Mouse (Mus musculus): ENCODE measurements around the gene Pdxk. TPM values are rescaled to one million over a fixed set of nuclear protein-coding genes. Genes with fewer than 3 reads are reported as not detected.

The Pdxk gene
- polyA plus RNA-seq, 1 experiment from 2014 or later, result 49.8 TPM

DNA sequence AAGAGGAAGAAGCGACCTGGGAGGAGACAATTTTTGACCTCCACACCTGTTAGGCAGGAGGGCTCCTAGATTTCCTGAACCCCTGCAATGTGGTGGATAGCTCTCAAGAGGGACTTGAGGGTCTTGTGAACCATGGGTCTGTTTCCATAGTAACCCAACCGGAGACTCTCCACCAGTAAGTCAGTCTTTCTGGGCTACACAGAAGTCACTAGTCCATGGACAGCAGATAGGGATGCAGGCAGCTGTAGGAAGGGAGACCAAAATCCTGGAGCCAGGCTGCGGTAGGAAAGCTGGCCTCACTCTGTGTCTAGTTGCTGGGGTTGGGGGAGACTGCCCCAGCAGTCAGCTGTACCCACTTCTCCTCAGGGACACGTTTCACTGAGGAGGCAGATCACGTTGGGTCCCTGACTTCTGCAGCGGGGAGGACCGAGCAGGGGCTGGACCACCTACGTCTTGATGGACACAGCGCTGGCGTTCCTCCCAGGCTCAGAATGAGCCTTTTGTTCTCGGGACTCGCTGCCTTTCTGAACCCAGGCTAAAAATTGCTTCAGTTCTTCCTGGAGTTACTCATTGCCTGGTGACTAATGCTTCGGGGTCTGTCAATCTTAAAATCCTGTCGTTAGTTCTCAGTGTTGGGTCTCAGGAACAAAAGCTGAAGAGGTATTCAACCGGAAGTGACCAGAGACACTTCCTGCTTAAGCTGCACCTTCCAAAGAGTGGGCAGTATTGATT is 6.0 kb upstream of the Pdxk start:
- Histone ChIP-seq H3K4me3 (no peak overlapping the region), H3K27me3 (no peaks in the 10 kb centered on the region), H3K36me3 (no peaks in the 10 kb centered on the region), H3K9me3 (no peaks in the 10 kb centered on the region), H3K9ac (no peak overlapping the region), H3K4me2 (peak overlapping the region; percentile 44), H3K4me1 (replicated peaks) (peaks cover 6% of the 10 kb centered on the region), H3K27ac (replicated peaks) (peak overlapping the region; percentile 65)
- peak; percentile 71 for ATAC-seq (ENCODE audit: low FRiP score, low read depth)
- 14% methylated on average over 15 of the region's 15 CpGs for WGBS

DNA sequence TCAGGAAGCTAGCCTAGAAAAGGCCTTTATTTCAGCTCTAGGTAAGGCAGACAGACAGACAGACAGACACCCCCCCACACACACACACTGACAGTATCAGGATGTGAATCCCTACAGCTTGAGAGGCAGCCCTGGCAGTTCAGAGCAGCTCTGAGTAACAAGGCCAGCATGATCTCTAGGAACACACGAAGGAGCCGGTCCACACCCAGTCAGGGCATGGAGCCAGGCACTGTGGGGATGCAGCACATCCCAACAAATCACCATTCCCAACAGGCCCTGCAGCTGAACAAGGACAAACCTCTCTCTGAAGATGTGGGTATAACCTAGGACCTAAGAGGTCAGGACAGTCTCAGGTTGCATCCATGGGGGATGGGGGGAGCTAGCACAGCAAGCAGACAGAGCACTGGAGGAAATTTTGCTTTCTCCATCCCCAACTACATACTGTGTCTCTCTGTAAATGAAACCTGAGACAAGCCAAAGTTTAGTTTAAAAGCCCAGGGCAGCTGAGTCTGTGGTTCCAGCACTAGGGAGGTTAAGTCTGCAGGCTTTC is 3.1 kb upstream of the Pdxk start:
- H3K4me2 ChIP-seq, result no peak overlapping the region
- 37% methylated on average over 2 of the region's 2 CpGs for WGBS
- H3K27me3 ChIP-seq, result no peaks in the 10 kb centered on the region
- H3K9ac ChIP-seq, result no peak overlapping the region
- H3K4me1 ChIP-seq (replicated peaks), result peaks cover 22% of the 10 kb centered on the region
- ATAC-seq (ENCODE audit: low FRiP score, low read depth), result no peak
- H3K4me3 ChIP-seq, result no peak overlapping the region
- H3K9me3 ChIP-seq, result no peaks in the 10 kb centered on the region
- H3K36me3 ChIP-seq, result no peaks in the 10 kb centered on the region
- no peak overlapping the region for H3K27ac ChIP-seq (replicated peaks)

DNA sequence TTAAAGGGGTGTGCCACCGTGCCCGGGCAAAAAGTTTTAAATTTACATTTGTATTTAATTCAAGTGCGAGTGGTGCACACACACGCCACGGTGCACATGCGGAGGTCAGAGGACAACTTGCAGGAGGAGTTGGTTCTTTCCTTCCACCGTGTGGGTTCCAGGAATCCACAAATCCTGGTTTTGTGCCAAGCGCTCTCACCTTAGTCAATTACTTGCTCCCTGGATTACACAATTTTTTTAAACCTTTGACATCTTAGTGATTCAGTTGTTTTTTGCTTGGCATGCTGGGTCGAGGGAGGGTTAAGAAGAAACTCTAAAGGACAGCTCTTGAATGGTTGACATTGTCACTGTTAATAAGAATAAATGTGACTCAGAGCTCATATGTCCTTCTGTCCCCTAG is 1.9 kb upstream of the Pdxk start:
- Histone ChIP-seq H3K4me3 (no peak overlapping the region), H3K9ac (no peak overlapping the region), H3K27ac (replicated peaks) (no peak overlapping the region), H3K4me1 (replicated peaks) (peaks cover 28% of the 10 kb centered on the region), H3K36me3 (no peaks in the 10 kb centered on the region), H3K4me2 (no peak overlapping the region), H3K9me3 (no peaks in the 10 kb centered on the region), H3K27me3 (no peaks in the 10 kb centered on the region)
- ATAC-seq (ENCODE audit: low FRiP score, low read depth), result no peak
- 86% methylated on average over 9 of the region's 9 CpGs for WGBS

DNA sequence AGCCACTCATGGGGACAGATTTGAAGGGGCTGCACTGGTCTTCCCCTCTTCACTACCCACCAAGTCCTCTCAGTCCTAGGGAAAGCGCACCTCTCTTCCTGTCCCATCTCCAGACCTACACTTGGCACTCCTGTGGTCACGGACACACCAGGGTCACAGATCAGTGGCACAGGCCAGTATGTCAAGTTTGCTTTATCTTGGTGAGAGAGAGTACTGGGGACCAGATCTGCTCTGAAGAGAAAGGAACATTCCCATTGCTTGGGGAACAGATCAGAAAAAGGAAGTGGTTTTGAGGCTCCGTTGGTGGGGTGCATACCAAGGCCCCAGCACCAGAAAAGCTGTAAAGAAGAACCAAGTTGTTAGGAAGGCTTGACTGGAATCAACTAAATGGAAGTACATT is 697 bp upstream of the Pdxk start:
- Histone ChIP-seq H3K9me3 (no peaks in the 10 kb centered on the region), H3K4me1 (replicated peaks) (peaks cover 24% of the 10 kb centered on the region), H3K4me3 (peak overlapping the region; percentile 69; the same call in 1 of the 2 replicates), H3K27ac (replicated peaks) (no peak overlapping the region), H3K4me2 (peak overlapping the region; percentile 94), H3K9ac (no peak overlapping the region), H3K27me3 (no peaks in the 10 kb centered on the region), H3K36me3 (no peaks in the 10 kb centered on the region)
- WGBS, result 81% methylated on average over 3 of the region's 3 CpGs
- ATAC-seq (ENCODE audit: low FRiP score, low read depth), result peak; percentile 1; the same call in 1 of the 2 replicates

DNA sequence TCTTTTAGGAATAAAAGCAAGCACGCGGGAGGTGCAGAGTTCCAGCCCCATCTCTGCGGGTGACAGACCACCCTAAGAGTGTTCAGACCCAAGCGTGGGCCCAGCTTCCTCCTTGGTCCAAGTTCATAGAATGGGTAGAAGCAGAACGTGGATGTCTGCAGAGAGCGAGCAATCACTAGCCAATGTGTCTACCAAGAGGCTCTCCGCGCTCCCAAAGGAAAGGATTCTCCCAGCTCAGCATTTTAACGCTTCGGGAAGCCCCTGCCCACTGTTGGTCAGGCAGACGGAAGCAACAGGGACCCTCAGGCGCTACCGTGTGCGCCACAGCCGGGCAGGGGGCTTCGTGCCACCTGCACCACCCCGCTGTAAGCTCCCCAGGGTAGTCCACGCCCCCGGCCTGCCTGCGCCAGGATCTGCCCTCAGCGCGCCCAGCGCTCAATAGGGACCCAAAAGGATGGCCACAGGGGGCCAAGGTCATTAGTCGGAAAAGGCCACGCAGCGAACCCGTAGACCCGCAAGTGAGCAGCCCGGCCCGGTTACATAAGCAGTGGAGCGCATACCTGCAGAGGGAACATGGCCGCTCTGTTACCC is 479 bp downstream of the Pdxk start:
- ATAC-seq (ENCODE audit: low FRiP score, low read depth), result peak; percentile 53; the same call in 1 of the 2 replicates
- Histone ChIP-seq H3K27ac (replicated peaks) (peak overlapping the region; percentile 69), H3K27me3 (no peaks in the 10 kb centered on the region), H3K9me3 (no peaks in the 10 kb centered on the region), H3K4me2 (peak overlapping the region; percentile 94), H3K4me1 (replicated peaks) (peaks cover 21% of the 10 kb centered on the region), H3K4me3 (peak overlapping the region; percentile 69), H3K9ac (peak overlapping the region; percentile 78), H3K36me3 (no peaks in the 10 kb centered on the region)
- under 1% methylated on average over 32 of the region's 32 CpGs for WGBS

DNA sequence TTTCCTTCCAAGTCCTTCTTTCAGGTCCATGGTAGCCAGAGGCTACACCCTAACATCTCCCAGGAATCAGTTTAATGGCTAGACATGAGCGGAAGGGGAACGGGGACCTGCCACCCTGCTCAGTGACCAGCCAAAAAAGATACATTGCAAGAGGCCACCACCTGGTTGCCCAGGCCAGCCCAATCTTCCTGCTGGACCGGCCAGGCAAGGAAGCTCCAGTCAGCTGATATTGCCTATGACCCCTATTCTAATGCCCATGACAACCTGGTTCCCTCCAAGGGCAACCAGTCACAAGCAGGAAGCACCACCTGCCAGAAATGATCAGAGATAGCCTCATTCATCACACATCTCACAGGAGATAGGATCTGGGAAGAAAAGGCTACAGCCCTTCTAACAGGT is 1.0 kb downstream of the Pdxk start:
- no peak overlapping the region for H3K27ac ChIP-seq (replicated peaks)

DNA sequence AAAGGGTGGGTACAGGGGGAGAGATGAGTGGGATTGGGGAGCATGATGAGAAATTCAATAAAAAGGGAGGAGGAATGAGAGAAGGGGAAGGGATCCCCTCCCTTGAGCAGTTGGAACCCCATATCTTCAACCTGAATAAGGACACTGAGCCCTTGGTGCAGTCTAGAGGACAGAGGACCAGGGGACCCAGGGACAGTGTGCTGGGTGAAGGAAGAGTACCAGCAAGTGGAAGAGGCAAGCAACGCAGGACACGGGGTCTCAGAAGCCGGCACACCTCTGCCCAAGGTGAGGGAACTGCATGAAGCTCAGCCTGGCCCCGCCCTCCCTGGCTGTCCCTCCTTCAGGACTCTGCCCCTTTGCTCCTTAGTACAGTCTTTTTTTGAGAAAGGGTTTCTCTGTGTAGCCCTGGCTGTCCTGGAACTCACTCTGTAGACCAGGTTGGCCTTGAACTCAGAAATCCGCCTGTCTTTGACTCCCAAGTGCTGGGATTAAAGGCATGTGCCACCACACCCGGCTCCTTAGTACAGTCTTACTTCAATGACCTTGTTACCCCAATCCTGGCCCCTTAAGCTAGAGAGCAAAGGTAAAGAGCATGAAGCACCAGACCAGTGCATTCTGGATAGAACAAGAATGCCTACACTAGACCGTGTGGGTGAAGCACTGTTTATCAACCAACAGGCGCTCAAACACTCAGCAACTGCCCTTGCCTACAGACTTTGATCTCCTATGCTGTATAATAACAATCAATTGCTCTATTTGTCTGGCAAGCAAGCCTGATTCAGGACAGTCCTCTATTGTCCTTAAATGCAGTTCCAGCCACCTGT is 1.6 kb downstream of the Pdxk start:
- H3K36me3 ChIP-seq, result no peaks in the 10 kb centered on the region
- H3K9ac ChIP-seq, result no peak overlapping the region
- H3K9me3 ChIP-seq, result no peaks in the 10 kb centered on the region
- WGBS, result 83% methylated on average over 8 of the region's 8 CpGs
- H3K27me3 ChIP-seq, result no peaks in the 10 kb centered on the region
- H3K4me2 ChIP-seq, result peak overlapping the region; percentile 94
- ATAC-seq (ENCODE audit: low FRiP score, low read depth), result no peak
- H3K4me1 ChIP-seq (replicated peaks), result peaks cover 31% of the 10 kb centered on the region
- no peak overlapping the region for H3K27ac ChIP-seq (replicated peaks)
- H3K4me3 ChIP-seq, result peak overlapping the region; percentile 69

More for the DNA sequence above, 1.0 kb downstream of the Pdxk start:
- no peak for ATAC-seq (ENCODE audit: low FRiP score, low read depth)
- Histone ChIP-seq H3K36me3 (no peaks in the 10 kb centered on the region), H3K4me2 (peak overlapping the region; percentile 94), H3K4me3 (peak overlapping the region; percentile 69), H3K4me1 (replicated peaks) (peaks cover 25% of the 10 kb centered on the region), H3K27me3 (no peaks in the 10 kb centered on the region), H3K9me3 (no peaks in the 10 kb centered on the region), H3K9ac (peak overlapping the region; percentile 78)
- 89% methylated on average over 3 of the region's 3 CpGs for WGBS

DNA sequence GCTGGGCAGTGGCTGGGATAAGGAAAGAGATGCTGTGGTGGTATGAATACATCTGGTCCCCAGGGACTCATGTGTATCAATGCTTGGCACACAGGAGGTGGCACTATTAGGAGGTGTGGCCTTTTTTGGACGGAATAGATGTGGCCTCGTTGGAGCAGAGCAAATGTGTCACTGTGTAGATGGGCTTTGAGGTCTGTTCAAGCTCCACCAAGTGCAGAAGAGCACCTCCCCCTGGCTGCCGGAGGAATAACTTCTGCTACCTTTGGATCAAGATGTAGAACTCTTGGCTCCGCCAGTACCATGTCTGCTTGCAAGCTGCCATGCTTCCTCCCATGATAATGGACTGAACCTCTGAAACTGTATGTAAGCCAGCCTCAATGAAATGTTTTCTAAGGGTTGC is 3.0 kb downstream of the Pdxk start:
- Histone ChIP-seq H3K9ac (no peak overlapping the region), H3K4me3 (no peak overlapping the region), H3K27ac (replicated peaks) (no peak overlapping the region), H3K4me1 (replicated peaks) (peaks cover 45% of the 10 kb centered on the region), H3K4me2 (no peak overlapping the region), H3K27me3 (no peaks in the 10 kb centered on the region), H3K9me3 (no peaks in the 10 kb centered on the region), H3K36me3 (no peaks in the 10 kb centered on the region)
- ATAC-seq (ENCODE audit: low FRiP score, low read depth), result no peak
- 69% methylated on average over 4 of the region's 4 CpGs for WGBS

DNA sequence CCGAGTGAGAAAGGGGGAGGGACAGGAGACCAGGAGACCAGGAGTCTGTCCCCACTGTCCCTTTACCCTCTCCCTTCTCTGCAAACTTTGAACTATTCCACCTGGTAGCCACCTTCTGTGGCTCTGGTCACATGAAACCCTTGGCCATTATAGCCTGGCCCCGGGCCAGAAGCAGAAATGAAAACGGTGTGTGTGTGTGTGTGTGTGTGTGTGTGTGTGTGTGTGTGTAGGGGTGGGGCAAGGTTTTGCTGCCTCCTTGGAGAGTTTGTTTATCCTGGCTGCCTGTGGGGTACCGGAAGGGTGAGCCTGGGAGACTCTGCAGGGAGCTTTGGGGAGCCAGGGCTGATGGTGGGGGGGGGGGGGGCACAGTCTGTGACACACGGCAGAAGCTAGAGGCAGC is 4.3 kb downstream of the Pdxk start:
- Histone ChIP-seq H3K9me3 (no peaks in the 10 kb centered on the region), H3K27ac (replicated peaks) (no peak overlapping the region), H3K9ac (no peak overlapping the region), H3K36me3 (no peaks in the 10 kb centered on the region), H3K27me3 (no peaks in the 10 kb centered on the region), H3K4me2 (no peak overlapping the region), H3K4me1 (replicated peaks) (peaks cover 53% of the 10 kb centered on the region), H3K4me3 (no peak overlapping the region)
- WGBS, result 49% methylated on average over 5 of the region's 5 CpGs
- ATAC-seq (ENCODE audit: low FRiP score, low read depth), result no peak

DNA sequence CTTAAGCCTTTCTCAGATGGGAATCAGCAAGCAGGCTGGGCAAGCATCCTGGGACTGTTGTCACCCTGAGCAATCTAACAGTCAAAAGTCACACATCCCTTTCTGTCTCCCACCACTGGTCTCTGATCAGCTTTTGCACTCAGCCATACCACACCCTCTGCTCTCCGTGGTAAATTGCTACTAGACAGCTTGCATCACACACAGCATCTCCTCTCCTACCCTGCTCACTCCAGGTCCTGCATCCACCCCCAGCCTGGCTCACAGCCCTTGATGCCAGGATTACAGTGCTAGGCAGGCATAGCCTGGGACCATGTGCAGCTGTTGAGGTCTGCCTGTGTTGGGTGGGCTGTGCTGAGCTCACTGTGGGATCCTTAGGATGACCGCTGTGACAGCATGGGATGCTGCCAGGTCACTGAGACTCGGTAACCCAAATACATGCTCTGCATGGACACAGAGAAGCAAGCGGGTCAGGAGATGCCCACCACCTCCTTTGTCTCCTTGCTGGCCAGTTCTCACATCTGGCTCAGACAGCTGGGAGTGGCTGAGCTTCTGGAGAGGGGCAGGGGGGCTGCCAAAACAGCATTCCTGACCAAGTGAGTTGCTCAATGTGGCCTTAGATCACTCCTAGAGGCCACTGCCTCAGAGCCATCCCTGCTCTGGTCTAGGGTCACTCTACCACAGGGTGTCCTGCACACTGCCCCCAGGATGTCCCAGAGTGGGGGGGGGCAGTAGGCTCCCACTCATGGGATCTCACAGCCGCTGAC is 6.2 kb downstream of the Pdxk start:
- Histone ChIP-seq H3K36me3 (no peaks in the 10 kb centered on the region), H3K4me3 (no peak overlapping the region), H3K4me1 (replicated peaks) (peaks cover 50% of the 10 kb centered on the region), H3K9ac (no peak overlapping the region), H3K9me3 (no peaks in the 10 kb centered on the region), H3K27ac (replicated peaks) (peak overlapping the region; percentile 34), H3K27me3 (no peaks in the 10 kb centered on the region), H3K4me2 (no peak overlapping the region)
- peak; percentile 17 for ATAC-seq (ENCODE audit: low FRiP score, low read depth)
- 65% methylated on average over 5 of the region's 5 CpGs for WGBS

DNA sequence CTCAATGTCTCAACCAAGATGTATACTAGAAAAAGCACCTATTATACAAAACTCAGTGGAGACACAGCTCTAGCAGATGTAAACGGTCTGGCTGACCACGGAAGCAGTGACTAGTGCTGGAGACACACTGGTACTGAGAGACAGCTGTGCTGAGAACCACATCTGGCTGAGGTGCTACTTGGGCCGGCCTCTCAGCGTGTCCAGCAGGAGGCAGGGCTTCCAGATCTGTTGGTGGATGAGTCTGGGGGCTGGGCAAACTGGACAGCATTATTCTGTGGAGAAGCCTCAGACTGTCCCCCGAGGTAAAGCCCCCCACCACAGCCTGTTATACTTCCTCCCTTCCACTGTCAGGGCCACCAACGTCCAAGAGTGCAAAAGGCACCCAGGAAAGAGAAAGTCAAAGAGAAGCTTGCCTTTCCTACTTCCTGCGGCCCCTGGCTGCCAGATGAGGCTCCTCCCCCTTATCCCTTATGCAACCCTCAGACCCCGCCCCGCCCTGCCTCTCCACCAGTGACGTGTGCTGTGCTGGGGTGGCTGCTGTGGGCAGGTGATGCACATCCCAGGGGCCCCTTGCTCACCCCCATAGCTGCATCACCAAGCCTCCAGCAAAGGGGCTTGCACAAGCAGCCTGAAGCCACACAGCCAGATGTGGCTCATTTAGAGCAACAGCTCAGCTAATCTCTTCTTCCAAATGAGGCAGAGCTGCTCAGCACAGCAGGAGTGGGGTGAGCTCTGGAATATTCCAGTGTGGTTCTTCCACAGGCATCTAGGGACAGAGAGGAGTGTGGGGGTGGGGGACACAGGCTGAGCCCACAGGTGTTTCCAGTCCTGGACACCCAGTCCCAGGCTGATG is 7.1 kb downstream of the Pdxk start:
- 29% methylated on average over 10 of the region's 10 CpGs for WGBS
- H3K27ac ChIP-seq (replicated peaks), result peak overlapping the region; percentile 34
- H3K27me3 ChIP-seq, result no peaks in the 10 kb centered on the region
- H3K4me3 ChIP-seq, result no peak overlapping the region
- H3K36me3 ChIP-seq, result no peaks in the 10 kb centered on the region
- ATAC-seq (ENCODE audit: low FRiP score, low read depth), result peak; percentile 46
- H3K4me1 ChIP-seq (replicated peaks), result peaks cover 48% of the 10 kb centered on the region
- H3K9ac ChIP-seq, result no peak overlapping the region
- H3K9me3 ChIP-seq, result no peaks in the 10 kb centered on the region
- H3K4me2 ChIP-seq, result 0 out of 2 replicates have a peak overlapping the region, but pooled peaks have one; percentile 1
